Mouse (Mus musculus): ENCODE measurements around the gene Prtg.

The Prtg gene

DNA sequence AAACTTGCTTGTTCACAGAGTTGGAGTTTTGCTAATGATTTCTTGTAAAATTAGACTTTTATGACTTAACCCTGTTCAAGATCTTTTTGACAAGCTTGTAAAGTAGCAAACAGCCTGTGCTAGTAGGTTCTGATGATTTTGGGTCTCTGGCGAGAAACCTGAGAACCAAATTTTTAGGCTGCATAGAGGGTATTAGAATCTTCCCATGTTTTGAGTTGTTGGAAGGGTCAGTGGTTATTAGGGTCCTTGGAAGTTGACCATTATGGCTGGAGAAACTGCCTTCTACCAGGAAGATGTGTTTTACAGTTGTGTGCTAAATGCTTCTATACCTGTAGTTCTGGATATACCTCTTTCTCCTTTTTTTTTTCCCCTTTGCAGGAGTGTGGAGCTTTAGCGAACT lies 2.4 kb downstream of the Prtg start:
- DNase-seq (ENCODE audit: low spot score): no peak

GRCm38 (mm10) chr9:72810607-72811006 lies 3.9 kb downstream of the Prtg start:
- no peak for DNase-seq (ENCODE audit: low spot score)

- DNase-seq (ENCODE audit: low spot score): no peak
These were observed 5.4 kb downstream of the Prtg start for GRCm38 (mm10) chr9:72812091-72812490.

DNA sequence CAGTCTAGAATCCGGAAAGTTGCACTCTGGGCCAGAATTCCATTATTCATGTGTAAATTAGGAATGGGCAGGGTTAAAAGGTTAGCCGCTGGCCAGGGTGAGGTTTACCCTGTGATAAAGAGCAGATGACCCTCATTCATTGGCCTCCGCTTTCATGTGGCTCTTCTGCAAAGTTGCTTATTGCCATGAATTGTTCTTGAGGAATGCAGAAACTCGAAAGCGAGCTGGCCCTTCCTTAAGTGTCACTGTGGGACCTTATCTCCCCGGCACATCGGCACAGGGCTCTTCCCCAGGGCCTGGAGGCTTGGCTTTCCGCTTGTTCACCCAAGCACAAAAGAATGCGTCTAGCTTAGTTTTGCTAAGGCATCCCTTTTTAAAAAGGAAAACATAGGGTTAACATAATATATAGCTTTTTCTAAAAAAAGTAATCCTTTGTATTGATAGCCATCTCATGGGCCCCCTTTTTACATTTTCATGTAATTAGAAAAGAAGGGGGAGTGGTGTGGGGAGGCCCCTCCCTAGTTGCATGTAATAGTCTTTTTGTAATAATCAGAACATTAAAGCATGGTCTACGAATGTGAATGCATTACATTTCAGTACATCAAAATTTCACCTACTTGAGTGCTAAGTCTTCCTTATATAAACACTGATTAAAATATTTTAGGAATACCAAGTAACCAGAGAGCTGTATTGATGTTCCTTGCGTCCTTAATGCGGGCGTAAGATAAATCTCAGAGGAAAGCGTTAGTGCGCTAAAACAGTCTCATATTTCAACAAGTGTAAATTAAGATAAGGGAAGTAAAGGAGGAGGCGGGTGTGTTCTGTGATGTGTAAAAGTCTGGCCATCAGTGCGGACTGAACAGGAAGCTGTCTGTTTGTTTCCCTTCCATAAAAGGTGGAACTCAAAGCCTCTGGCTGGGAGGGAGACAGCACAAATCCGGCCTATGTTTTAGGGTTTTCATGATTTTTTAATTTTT lies 6.2 kb downstream of the Prtg start:
- DNase-seq (ENCODE audit: low spot score): no peak

- no peak for DNase-seq (ENCODE audit: low spot score)
These were observed 18.8 kb downstream of the Prtg start for GRCm38 (mm10) chr9:72825511-72825910.

- DNase-seq (ENCODE audit: low spot score): no peak
These were observed 19.3 kb downstream of the Prtg start for GRCm38 (mm10) chr9:72825976-72826375.

GRCm38 (mm10) chr9:72828616-72829257 lies 22.1 kb downstream of the Prtg start:
- DNase-seq (ENCODE audit: low spot score): no peak

DNA sequence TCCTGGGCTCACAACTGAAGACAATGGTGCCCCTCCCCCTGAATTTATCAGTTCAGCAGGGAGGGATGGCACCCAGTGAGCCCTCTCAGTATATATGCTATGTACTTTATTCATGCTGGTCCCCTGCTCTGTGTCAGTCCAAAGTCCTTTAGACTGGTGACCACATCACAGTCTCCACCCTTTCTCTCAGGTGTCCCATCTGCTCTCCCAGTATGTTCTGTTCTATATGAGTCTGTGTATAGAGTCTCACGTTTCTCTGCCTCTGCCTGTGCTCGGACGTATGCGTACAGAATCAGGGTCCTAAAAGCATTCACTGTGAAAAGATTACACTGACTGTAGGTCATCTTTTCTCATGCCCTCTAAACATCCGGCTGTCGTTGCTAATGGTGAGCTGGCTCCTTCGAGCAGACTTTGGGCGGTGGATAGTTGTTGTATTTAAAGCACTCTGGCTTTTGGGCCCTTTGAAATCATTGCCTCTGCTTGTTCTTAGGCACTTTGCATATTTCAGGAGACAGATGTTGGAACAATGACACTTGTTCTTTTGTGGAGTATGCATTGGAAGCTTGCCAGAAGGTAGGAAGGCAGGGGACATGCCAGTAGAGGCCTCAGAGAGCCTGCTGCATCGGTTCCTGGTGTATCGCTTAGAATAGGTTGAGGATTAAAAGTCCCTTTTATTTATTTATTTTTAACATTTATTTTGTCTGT lies 27.5 kb downstream of the Prtg start:
- no peak for DNase-seq (ENCODE audit: low spot score)

DNA sequence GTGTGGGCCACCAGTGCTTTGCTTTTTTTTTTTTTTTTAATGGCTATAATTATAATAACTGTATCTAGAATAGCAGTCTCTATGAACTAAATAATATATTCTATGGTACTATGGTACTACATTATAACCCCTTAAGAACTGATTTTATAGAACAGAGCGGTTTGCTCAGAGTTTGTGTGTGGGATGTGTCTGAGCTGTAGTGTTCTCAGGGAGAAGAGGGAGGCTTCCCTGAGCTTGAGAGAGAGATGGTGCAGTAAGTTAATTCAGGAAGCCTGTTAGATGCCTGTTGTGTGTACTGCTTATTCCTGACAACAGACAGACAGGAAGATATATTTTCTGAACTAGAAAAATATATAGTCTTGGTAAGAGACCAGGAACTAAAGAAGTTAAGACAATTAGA lies 28.3 kb downstream of the Prtg start:
- DNase-seq (ENCODE audit: low spot score): no peak

GRCm38 (mm10) chr9:72836708-72837495 lies 30.2 kb downstream of the Prtg start:
- no peak for DNase-seq (ENCODE audit: low spot score)

DNA sequence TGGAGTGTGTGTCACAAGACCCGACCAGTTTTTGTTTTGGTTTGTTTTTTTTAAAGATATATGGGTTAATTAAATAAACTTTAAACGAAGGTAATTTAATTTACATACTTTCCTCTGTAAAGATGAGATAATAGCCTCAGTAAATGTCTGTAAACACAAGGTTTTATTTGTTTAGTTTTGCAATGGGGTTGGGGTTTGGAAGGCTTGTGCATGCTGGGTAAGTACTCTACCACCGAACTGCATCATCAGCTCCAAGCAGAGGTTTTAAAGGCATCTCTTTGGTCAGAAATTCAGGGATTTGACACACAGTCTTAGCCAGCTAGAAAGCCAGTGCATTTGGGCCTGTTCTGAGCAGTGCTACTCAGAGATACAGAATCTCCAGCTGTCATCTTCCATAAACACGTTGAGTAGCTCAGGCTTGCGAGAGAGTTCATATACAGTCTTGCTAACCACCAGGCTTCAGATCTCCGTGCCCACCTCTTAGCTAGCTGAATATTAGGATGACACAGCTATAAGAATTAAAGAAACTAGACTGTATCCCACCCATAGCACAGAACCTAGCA lies 31.0 kb downstream of the Prtg start:
- no peak for DNase-seq (ENCODE audit: low spot score)

- DNase-seq (ENCODE audit: low spot score): peak; percentile 26
These were observed 31.6 kb downstream of the Prtg start for GRCm38 (mm10) chr9:72838256-72838655.

GRCm38 (mm10) chr9:72839346-72839990 lies 32.8 kb downstream of the Prtg start:
- no peak for DNase-seq (ENCODE audit: low spot score)

GRCm38 (mm10) chr9:72844496-72844895 lies 37.8 kb downstream of the Prtg start:
- no peak for DNase-seq (ENCODE audit: low spot score)

GRCm38 (mm10) chr9:72846160-72846559 lies 39.5 kb downstream of the Prtg start:
- DNase-seq (ENCODE audit: low spot score): peak; percentile 26

DNA sequence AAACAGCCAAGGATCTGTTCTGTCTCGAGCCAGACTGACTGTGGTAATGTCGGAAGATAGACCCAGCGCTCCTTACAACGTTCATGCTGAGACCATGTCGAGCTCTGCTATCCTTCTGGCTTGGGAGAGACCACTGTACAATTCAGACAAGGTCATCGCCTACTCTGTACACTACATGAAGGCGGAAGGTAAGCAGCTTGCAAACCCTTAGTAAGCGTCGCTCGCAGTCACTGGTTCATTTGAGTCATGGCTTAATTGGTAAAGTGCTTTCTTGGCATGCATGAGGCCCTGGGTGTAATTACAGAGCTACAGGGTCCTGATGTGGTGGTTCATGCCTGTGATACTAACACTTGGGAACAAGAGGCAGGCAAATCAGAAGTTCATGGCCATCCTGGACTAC lies 44.9 kb downstream of the Prtg start:
- no peak for DNase-seq (ENCODE audit: low spot score)

DNA sequence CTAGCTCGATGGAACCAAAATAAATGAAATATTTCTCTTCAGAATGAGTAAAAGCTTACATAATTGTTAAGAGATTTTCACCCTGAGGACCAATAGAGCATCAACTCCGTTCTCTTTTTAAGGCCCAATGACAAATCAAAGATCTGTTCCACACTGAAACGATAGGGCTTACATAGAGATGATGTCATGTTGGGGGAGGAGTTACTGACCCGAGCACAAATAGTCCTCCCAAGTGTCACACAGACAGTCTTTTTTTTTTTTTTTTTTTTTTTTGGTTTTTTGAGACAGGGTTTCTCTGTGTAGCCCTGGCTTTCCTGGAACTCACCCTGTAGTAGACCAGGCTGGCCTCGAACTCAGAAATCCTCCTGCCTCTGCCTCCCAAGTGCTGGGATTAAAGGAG lies 45.3 kb downstream of the Prtg start:
- no peak for DNase-seq (ENCODE audit: low spot score)

DNA sequence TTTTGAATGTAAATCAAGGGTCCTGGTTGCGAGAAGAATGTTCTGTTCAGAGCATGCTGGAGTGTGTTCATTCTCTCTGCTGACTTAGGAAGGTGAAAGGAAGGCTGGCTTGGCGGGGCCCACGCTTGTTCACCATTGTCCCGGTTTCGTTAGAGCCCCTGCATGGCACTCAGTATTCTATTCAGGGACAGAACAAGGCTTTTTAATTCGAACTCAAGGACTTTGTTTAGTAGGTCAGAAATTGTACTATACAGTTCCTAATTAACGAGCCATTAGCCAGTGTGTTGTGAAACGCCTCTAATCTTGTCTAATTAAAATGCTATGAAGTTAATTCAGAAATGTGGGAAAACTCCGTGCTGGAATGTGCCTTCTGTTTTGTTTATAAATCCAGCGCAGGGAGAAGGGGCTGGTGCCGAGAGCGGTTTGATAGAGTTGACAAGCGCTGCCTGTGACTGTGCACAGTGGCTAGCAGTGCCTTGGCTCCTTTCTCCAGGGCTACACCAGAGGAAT lies 47.1 kb downstream of the Prtg start:
- no peak for DNase-seq (ENCODE audit: low spot score)

DNA sequence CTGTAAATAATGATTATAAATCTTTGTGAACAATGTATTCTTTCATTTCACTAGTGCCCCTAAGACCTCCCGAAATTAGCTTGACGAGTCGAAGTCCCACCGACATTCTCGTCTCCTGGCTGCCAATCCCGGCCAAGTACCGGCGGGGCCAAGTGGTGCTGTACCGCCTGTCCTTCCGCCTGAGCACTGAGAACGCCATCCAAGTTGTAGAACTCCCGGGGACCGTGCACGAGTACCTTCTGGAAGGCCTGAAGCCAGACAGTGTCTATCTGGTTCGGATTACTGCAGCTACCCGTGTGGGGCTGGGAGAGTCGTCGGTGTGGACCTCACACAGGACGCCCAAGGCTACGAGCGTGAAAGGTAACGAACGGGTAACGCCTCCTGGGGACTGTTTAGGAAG lies 50.0 kb downstream of the Prtg start:
- no peak for DNase-seq (ENCODE audit: low spot score)

- DNase-seq (ENCODE audit: low spot score): no peak
These were observed 54.1 kb downstream of the Prtg start for GRCm38 (mm10) chr9:72860764-72861163.

DNA sequence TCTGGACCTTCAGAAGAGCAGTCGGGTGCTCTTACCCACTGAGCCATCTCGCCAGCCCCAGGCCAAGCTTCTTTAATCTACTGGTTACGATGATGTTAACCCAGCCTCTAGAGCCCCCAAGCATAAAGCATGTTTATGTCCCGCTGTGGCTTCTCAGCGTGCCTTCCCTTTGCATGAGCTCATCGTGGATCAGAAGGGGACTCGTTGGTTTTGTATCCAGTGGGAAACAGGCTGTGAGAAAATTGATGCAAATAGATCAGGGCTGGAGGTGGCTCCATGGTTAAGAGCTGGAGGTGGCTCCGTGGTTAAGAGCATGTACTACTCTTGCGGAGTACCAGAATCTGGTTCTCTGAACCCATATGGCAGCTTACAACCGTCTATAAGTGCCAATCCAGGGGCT lies 54.6 kb downstream of the Prtg start:
- DNase-seq (ENCODE audit: low spot score): no peak
